Mouse (Mus musculus): ENCODE results near the gene Madcam1.

- TF ChIP-seq CTCF (IDR thresholded peaks at IDR 0.05; ENCODE audit: extremely low read depth, insufficient read depth, insufficient read length, insufficient replicate concordance) (no peak), POLR2A (IDR thresholded peaks at IDR 0.05; ENCODE audit: low read depth, low read length) (no peak)
These were observed 22.3 kb downstream of the Madcam1 start for GRCm38 (mm10) chr10:79686691-79687090.

Data from spleen, adult 2 months (tissue).